Mouse (Mus musculus) heart, postnatal 14 days (tissue): ENCODE measurements around the gene Pald1. TPM values are rescaled to one million over a fixed set of nuclear protein-coding genes. Genes with fewer than 3 reads are reported as not detected.

ENCODE experiments used
- DNase-seq, 2 experiments: peaks; one replicate each; pipeline ENCODE4 v3.0.0; 2021 to 2022
- intact Hi-C: fragments of 180-260 bp; cut with DNase I; formaldehyde crosslinking; loops from one replicate; pipeline ENCODE4 v1.15.1; 2025
- total RNA-seq, 2 experiments: library from RNA; stranded (reverse); gene quantifications; 2 replicates each; pipeline ENCODE4 v1.2.3; 2021

Gene Pald1
- total RNA-seq, 2 experiments from 2014 or later: 32.0 to 36.8 TPM

DNA sequence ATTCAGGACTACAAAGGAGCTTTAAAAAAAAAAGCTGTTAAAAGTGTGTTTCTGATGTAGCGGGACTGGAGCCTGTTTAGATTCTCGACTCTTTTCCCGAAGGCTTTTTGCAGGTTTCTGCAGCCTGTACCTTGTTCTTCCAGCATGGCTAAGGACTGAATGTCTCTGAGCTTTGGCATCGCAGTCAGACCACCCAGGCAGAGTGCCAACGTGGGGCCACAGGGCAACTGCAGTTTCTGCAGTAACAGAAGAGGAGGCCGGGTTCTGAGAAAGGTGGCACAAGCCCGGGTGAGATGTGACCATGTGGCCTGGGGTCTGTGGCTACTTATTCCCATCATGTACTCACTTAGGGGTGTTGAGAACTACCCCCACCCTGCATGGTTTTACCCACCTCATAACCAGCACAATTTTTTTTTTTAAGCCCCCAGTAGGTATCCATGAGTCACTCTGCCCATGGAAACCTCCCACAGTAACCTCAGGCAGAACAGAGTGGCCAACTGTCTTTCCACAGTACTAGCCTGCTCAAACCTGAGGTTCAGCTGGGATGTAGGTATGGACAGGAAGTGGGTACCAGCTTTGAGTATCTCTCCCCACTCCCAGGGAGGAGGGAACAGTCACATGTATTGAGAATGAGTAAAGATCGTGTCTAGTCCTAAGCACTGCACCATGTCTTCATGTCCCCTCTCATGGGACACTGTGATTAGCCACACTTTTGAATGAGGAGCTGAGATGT, 86.5 kb downstream of the Pald1 start:
- intact Hi-C loops: no loop called here
- no peak for DNase-seq

DNA sequence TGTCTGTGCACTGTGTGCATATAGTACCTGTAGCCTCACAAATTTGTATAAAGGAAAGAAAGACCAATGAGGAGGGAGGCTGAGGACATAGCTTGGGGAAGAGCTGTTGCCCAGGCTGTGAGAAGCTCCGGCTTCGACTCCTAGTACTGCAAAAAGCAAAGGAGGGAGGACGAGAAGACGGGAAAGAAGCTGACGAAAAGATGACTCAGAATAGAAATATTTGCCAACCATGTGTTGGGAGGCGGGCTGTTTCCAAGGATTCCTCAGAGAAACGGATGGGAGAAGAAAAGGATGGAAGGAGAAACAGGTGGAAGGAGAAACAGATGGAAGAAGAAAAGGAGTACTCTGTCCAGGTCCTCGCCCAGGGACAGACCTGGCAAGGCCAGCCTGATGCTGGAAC, 89.1 kb downstream of the Pald1 start:
- intact Hi-C loops: no loop called here
- DNase-seq: no peak

- DNase-seq: no peak
- intact Hi-C loops: no loop called here
Measured at GRCm38 (mm10) chr10:61290479-61290878, 92.9 kb downstream of the Pald1 start.

GRCm38 (mm10) chr10:61290016-61290415, 93.3 kb downstream of the Pald1 start:
- intact Hi-C loops: no loop called here
- no peak for DNase-seq

- intact Hi-C loops: no loop called here
- no peak for DNase-seq
Measured at GRCm38 (mm10) chr10:61286246-61286645, 97.1 kb downstream of the Pald1 start.

DNA sequence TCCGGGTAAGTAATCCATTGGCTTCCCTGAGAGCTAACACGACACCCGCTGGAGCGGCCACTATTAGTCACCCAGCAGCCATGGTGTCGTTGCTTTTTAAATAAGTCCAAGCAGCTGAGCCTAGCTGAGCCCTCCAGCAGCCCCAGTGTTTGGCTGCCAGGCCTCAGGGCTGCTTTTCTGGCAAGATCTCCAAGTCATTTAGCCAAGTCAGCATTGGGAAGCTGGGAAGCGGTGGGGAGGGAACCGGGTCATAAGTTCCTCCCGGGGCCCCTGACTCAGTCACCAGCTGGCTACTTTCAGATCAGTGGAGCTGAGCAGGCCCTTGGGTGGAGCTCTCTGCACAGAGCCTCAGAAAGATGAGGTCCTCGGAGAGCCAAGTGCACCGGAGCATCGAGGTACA, 98.1 kb downstream of the Pald1 start:
- intact Hi-C loops: no loop called here
- peak; percentile 69 to 76 for DNase-seq

DNA sequence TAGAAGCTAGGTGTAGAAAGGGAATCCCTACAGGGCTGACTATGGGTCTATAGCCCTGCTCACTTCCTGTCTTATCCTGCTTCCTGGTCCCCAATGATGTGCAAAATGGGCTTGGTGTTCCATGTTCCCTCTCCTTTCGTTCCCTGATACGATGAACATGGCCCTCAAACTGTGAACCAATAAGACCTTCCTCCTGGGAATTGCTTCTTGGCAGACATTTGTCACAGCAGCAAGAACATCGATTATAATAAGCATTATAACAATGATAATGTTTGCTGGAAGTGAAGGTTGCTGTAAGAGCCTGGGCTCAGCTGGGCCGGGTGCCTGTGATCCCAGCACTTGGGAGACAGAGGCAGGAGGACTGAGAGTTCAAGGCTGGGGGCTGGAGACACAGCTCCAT, 99.0 kb downstream of the Pald1 start:
- intact Hi-C loops: no loop called here
- DNase-seq: no peak

GRCm38 (mm10) chr10:61281115-61281514, 102.2 kb downstream of the Pald1 start:
- intact Hi-C loops: no loop called here
- no peak for DNase-seq

DNA sequence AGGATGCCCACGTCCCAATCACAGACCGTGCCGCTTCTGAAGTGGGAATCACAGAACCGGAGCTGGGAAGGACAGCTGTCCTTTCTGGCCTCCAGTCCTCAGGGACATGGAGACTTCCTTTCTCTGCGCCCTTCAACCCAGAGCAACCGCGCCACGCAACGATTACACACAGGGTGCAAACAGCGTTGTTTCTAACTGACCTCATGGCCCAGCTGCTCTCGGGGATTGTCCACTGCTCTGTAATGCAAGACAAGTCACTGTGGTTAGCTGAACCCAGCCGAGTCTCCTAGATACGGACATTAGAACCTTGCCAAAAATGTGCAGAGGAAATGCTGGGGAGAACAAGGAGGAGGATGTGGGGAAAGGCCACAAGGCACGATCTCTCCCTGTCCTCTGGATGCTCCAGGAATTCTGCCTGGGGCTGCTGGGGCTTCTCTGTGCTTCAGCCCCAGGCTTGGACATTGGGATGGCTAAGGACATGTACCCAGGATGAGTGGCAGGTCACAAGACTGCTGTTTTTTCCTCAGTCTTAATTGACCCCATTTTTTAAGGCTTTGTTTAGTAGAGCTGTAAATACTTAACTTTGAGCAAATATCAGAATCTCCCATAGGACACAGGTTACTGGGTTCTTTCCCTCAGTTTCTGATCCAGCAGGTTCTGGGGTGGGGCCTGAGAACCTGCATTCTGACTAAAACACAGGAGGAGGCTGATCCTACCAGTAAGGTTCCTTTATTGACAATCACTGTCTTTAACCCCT, 105.2 kb downstream of the Pald1 start:
- intact Hi-C loops: loop anchor here (2.0 to 5.0 kb wide), 2 partner anchors 39 to 59 kb away; no protein-coding TSS in a partner anchor
- DNase-seq: peak; percentile 70 to 73

GRCm38 (mm10) chr10:61277051-61277450, 106.3 kb downstream of the Pald1 start:
- no peak for DNase-seq
- intact Hi-C loops: loop anchor here (2.0 to 5.0 kb wide), 2 partner anchors 40 to 60 kb away; no protein-coding TSS in a partner anchor

- DNase-seq: peak in 1 of 2 experiments; percentile 51
- intact Hi-C loops: loop anchor here (2.0 to 5.0 kb wide), 2 partner anchors 42 to 61 kb away; no protein-coding TSS in a partner anchor
Measured at GRCm38 (mm10) chr10:61275669-61276110, 107.6 kb downstream of the Pald1 start.

DNA sequence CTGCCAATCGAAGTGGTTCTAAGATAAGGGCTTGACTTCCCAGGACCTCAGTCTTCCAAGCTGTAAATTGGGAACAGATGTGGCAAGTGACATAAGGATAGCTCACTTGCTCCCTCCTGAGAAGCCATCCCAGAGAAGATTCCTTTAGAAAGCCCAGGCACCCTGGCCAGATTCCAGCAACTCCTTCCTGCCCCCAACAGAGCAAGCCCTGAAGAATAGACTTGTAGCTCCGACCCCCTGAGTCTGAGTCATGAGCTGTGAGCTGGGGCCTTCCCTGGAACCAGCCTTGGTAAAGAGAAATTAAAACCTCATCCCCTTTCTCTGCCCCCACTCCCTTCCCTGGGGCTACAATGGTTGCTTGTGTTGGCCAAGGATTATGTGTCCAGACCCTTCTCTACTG, 108.8 kb downstream of the Pald1 start:
- DNase-seq: no peak
- intact Hi-C loops: loop anchor here (5.0 kb wide), 1 partner anchor 57 kb away; no protein-coding TSS in a partner anchor

DNA sequence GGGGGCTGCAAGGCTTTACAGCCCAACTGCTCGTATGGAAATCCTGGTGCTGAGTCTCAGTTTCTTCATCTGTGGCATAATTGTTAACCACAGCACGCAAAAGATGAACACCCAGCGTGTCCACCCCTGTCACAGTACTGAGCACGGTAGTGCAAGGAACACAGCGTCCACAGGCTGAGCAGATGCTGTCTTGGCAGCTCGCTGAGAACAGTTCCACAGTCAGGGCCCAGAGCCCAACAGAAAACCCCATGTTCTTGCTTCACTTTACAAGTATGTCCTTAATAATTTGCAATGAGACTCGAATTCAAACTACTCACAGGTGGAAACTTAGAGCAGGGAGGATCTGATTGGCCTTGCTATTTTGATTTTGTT, 109.5 kb downstream of the Pald1 start:
- peak; percentile 55 to 59 for DNase-seq
- intact Hi-C loops: loop anchor here (5.0 kb wide), 1 partner anchor 57 kb away; no protein-coding TSS in a partner anchor

- peak; percentile 65 to 70 for DNase-seq
- intact Hi-C loops: loop anchor here (5.0 kb wide), 1 partner anchor 56 kb away; no protein-coding TSS in a partner anchor
Measured at GRCm38 (mm10) chr10:61273081-61273843, 110.1 kb downstream of the Pald1 start, which contains the start of gene Adamts14. Gene Adamts14, minus strand, starts transcription at chr10:61273438.

DNA sequence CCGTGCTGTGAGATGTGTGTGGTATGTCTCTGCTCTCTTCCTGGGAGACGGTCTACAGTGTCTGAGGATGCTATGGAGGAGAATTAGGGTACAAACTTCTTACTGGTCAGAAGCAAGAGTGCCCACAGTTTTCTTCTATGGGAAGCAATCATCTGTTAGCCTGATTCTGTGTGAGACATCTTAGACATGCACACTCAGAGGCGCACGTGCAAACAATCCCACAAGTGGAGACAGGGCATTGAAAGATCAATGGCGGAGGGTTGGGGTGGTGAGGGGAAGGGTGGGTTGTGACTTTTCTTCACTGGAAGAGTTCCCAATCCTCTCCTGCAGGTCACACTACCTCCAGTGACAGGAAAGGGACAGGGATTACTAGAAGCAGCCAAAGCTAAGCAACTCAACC, 110.7 kb downstream of the Pald1 start:
- intact Hi-C loops: loop anchor here (5.0 kb wide), 1 partner anchor 55 kb away; no protein-coding TSS in a partner anchor

GRCm38 (mm10) chr10:61272089-61272626, 111.2 kb downstream of the Pald1 start:
- intact Hi-C loops: loop anchor here (5.0 kb wide), 1 partner anchor 55 kb away; no protein-coding TSS in a partner anchor
- peak; percentile 54 to 57 for DNase-seq

More for the DNA sequence above, 110.7 kb downstream of the Pald1 start:
- no peak for DNase-seq
